Mouse (Mus musculus) CH12.LX (cell line): ENCODE data around the gene Gm44503.

Source experiments
- CTCF ChIP-seq, 2 experiments: IDR thresholded peaks in 1 of 2; conservative IDR thresholded peaks in 1 of 2; 2 replicates each; pipeline ENCODE4 v1.5.1; 2011 to 2012; ENCODE audit warnings: low read depth in 2 of 2, low read length in 2 of 2, improper control_type of control experiment in 1 of 2, inconsistent platforms in 1 of 2, mild to moderate bottlenecking in 1 of 2, moderate library complexity in 1 of 2
- ELF1 ChIP-seq: IDR thresholded peaks from 2 replicates; pipeline ENCODE4 v1.6.1; 2014; ENCODE audit warnings: low read depth, mild to moderate bottlenecking, inconsistent platforms, low read length, improper control_type of control experiment
- EP300 ChIP-seq: IDR thresholded peaks from 2 replicates; pipeline ENCODE4 v1.6.1; 2011; ENCODE audit warnings: low read length, improper control_type of control experiment
- NRF1 ChIP-seq: IDR thresholded peaks from 2 replicates; pipeline ENCODE4 v1.6.1; 2014; ENCODE audit warnings: low read depth, mild to moderate bottlenecking, inconsistent platforms, low read length, improper control_type of control experiment, moderate library complexity
- POLR2A ChIP-seq: IDR thresholded peaks from 2 replicates; pipeline ENCODE4 v1.6.1; 2011; ENCODE audit warnings: low read depth, mild to moderate bottlenecking, improper control_type of control experiment, low read length
- UBTF ChIP-seq: IDR thresholded peaks from 2 replicates; pipeline ENCODE4 v1.6.1; 2012; ENCODE audit warnings: low read depth, mild to moderate bottlenecking, inconsistent platforms, low read length, improper control_type of control experiment, moderate library complexity
- ZNF384 ChIP-seq: IDR thresholded peaks from 2 replicates; pipeline ENCODE4 v1.6.1; 2012; ENCODE audit warnings: low read depth, low read length, improper control_type of control experiment, inconsistent platforms

- TF ChIP-seq CTCF (conservative IDR thresholded peaks at IDR 0.05 in 1 of 2, IDR thresholded peaks at IDR 0.05 in 1 of 2; ENCODE audit: low read depth in 2 of 2, low read length in 2 of 2) (peak; percentile 95 to 99), ZNF384 (no peak), EP300 (no peak), NRF1 (no peak), ELF1 (no peak; the same call in 1 of the 2 replicates), UBTF (no peak; the same call in 1 of the 2 replicates), POLR2A (peak; percentile 57; the same call in 1 of the 2 replicates)
Observed at GRCm38 (mm10) chr9:73044146-73045079, 85.8 kb downstream of the Gm44503 start, which contains the start of gene Rab27a.
